Mouse (Mus musculus): ENCODE data around the gene Ugt1a1. TPM values are rescaled to one million over a fixed set of nuclear protein-coding genes. Genes with fewer than 3 reads are reported as not detected.

The Ugt1a1 gene
- total and polyA plus RNA-seq, 3 experiments, result 0.19 TPM; not detected in 2

GRCm38 (mm10) chr1:88197443-88197842, 14.3 kb upstream of the Ugt1a1 start:
- dilution Hi-C loops (cut with MboI; ENCODE audit: extremely low pct_ligation_motif_present, extremely low pct_unique_long_range_greater_than_20kb, low sequenced_read_pairs), result no loop called here
- H3K27me3 ChIP-seq (replicated peaks), result no peaks in the 10 kb centered on the region

GRCm38 (mm10) chr1:88199996-88200395, 11.8 kb upstream of the Ugt1a1 start:
- no peak overlapping the region for H3K4me3 ChIP-seq (replicated peaks in 1 of 3; ENCODE audit: low read depth in 2 of 3, low read length in 2 of 3, poor library complexity in 1 of 3)
- H3K79me2 ChIP-seq (replicated peaks; ENCODE audit: control insufficient read depth, extremely low read depth, insufficient read depth, poor library complexity, severe bottlenecking), result no peaks in the 10 kb centered on the region
- H3K27me3 ChIP-seq (replicated peaks), result no peaks in the 10 kb centered on the region
- H3K9me3 ChIP-seq (replicated peaks; ENCODE audit: low read length), result no peaks in the 10 kb centered on the region
- H3K27ac ChIP-seq (ENCODE audit: insufficient read depth, low read depth), result no peak overlapping the region
- no peak overlapping the region for H3K4me2 ChIP-seq (ENCODE audit: insufficient read depth, low read depth, poor library complexity, severe bottlenecking)
- dilution Hi-C loops (cut with MboI; ENCODE audit: extremely low pct_ligation_motif_present, extremely low pct_unique_long_range_greater_than_20kb, low sequenced_read_pairs), result no loop called here
- peaks cover 0 to 11% of the 10 kb centered on the region in 2 experiments; a peak in 2 of 4 replicates for H3K4me1 ChIP-seq (ENCODE audit: control insufficient read depth in 1 of 2, insufficient read depth in 2 of 2)
- in situ Hi-C loops (cut with MboI; ENCODE audit: low pct_ligation_motif_present, low pct_unique_long_range_greater_than_20kb, low sequenced_read_pairs), result no loop called here
- no peak for TF ChIP-seq MYC (IDR thresholded peaks at IDR 0.05; ENCODE audit: low read depth, low read length)
- TF ChIP-seq BHLHE40 (IDR thresholded peaks at IDR 0.05; ENCODE audit: low read depth, low read length), result no peak
- TF ChIP-seq POLR2A (IDR thresholded peaks at IDR 0.05; ENCODE audit: low read depth, low read length), result no peak
- TF ChIP-seq CHD2 (IDR thresholded peaks at IDR 0.05; ENCODE audit: low read length), result no peak
- TF ChIP-seq ZC3H11A (IDR thresholded peaks at IDR 0.05; ENCODE audit: low read depth, low read length), result no peak
- TF ChIP-seq UBTF (IDR thresholded peaks at IDR 0.05; ENCODE audit: low read depth, low read length), result no peak
- TF ChIP-seq E2F4 (IDR thresholded peaks at IDR 0.05; ENCODE audit: insufficient replicate concordance, low read depth, low read length), result no peak
- TF ChIP-seq JUN (IDR thresholded peaks at IDR 0.05; ENCODE audit: insufficient read depth, low read depth, low read length), result no peak
- TF ChIP-seq IRF4 (IDR thresholded peaks at IDR 0.05; ENCODE audit: low read depth, low read length), result no peak
- no peak for TF ChIP-seq TBP (conservative IDR thresholded peaks at IDR 0.05; ENCODE audit: low read depth, low read length)
- TF ChIP-seq MXI1 (IDR thresholded peaks at IDR 0.05; ENCODE audit: low read depth, low read length), result no peak
- no peak for TF ChIP-seq USF1 (IDR thresholded peaks at IDR 0.05; ENCODE audit: low read depth, low read length)
- TF ChIP-seq HCFC1 (IDR thresholded peaks at IDR 0.05; ENCODE audit: low read depth, low read length), result no peak
- TF ChIP-seq RCOR1 (conservative IDR thresholded peaks at IDR 0.05; ENCODE audit: low read depth, low read length), result no peak
- TF ChIP-seq KAT2A (IDR thresholded peaks at IDR 0.05; ENCODE audit: insufficient replicate concordance, low read length), result no peak
- no peak for DNase-seq (ENCODE audit: extremely low read depth)
- H3K36me3 ChIP-seq (replicated peaks in 1 of 2; ENCODE audit: control insufficient read depth in 1 of 2, insufficient read depth in 1 of 2, low read length in 1 of 2), result peaks cover 0 to 2% of the 10 kb centered on the region in 2 experiments
- no peak overlapping the region for H3K9ac ChIP-seq (ENCODE audit: insufficient read depth, low read depth)

More at GRCm38 (mm10) chr1:88197443-88197842, 14.3 kb upstream of the Ugt1a1 start:
- Histone ChIP-seq H3K9me3 (replicated peaks; ENCODE audit: low read length) (no peaks in the 10 kb centered on the region), H3K9ac (ENCODE audit: insufficient read depth, low read depth) (no peak overlapping the region), H3K4me1 (ENCODE audit: control insufficient read depth in 1 of 2, insufficient read depth in 2 of 2) (peaks cover 0 to 11% of the 10 kb centered on the region in 2 experiments; a peak in 2 of 4 replicates), H3K36me3 (replicated peaks in 1 of 2; ENCODE audit: control insufficient read depth in 1 of 2, insufficient read depth in 1 of 2, low read length in 1 of 2) (peaks cover 0 to 2% of the 10 kb centered on the region in 2 experiments), H3K4me2 (ENCODE audit: insufficient read depth, low read depth, poor library complexity, severe bottlenecking) (no peak overlapping the region), H3K4me3 (replicated peaks in 1 of 3; ENCODE audit: low read depth in 2 of 3, low read length in 2 of 3, poor library complexity in 1 of 3) (no peak overlapping the region), H3K27ac (ENCODE audit: insufficient read depth, low read depth) (no peak overlapping the region), H3K79me2 (replicated peaks; ENCODE audit: control insufficient read depth, extremely low read depth, insufficient read depth, poor library complexity, severe bottlenecking) (no peaks in the 10 kb centered on the region)
- DNase-seq (ENCODE audit: extremely low read depth), result no peak
- TF ChIP-seq POLR2A (IDR thresholded peaks at IDR 0.05; ENCODE audit: low read depth, low read length) (no peak), IRF4 (IDR thresholded peaks at IDR 0.05; ENCODE audit: low read depth, low read length) (no peak)
- in situ Hi-C loops (cut with MboI; ENCODE audit: low pct_ligation_motif_present, low pct_unique_long_range_greater_than_20kb, low sequenced_read_pairs), result no loop called here

All from CH12.LX (cell line).